Mouse (Mus musculus): ENCODE data around the gene Trim71. TPM values are rescaled to one million over a fixed set of nuclear protein-coding genes. Genes with fewer than 3 reads are reported as not detected.

Gene Trim71
- total and polyA plus RNA-seq, 3 experiments, result not detected

- TF ChIP-seq MXI1 (IDR thresholded peaks at IDR 0.05; ENCODE audit: low read depth, low read length), result no peak
- TF ChIP-seq SIN3A (IDR thresholded peaks at IDR 0.05; ENCODE audit: low read length), result no peak
- no peak for TF ChIP-seq CTCF (IDR thresholded peaks at IDR 0.05 in 2 of 3, conservative IDR thresholded peaks at IDR 0.05 in 1 of 3; ENCODE audit: control insufficient read depth in 1 of 3, insufficient read depth in 1 of 3, low read depth in 2 of 3, low read length in 3 of 3, poor library complexity in 1 of 3, severe bottlenecking in 1 of 3)
- TF ChIP-seq ZC3H11A (IDR thresholded peaks at IDR 0.05; ENCODE audit: low read depth, low read length), result no peak
- TF ChIP-seq E2F4 (IDR thresholded peaks at IDR 0.05; ENCODE audit: borderline replicate concordance, low read depth, low read length), result no peak
- TF ChIP-seq ZNF384 (IDR thresholded peaks at IDR 0.05; ENCODE audit: low read depth, low read length), result no peak
- no peak for TF ChIP-seq NRF1 (IDR thresholded peaks at IDR 0.05; ENCODE audit: insufficient read depth, low read depth, low read length, poor library complexity, severe bottlenecking)
- TF ChIP-seq EP300 (IDR thresholded peaks at IDR 0.05; ENCODE audit: low read depth in 1 of 2, low read length in 2 of 2), result no peak
- no peak for TF ChIP-seq POLR2AphosphoS5 (IDR thresholded peaks at IDR 0.05; ENCODE audit: borderline replicate concordance, low read depth, low read length)
- no peak for TF ChIP-seq MAFK (IDR thresholded peaks at IDR 0.05; ENCODE audit: borderline replicate concordance, low read depth, low read length)
- TF ChIP-seq MAZ (IDR thresholded peaks at IDR 0.05; ENCODE audit: low read depth, low read length), result no peak
- TF ChIP-seq TBP (IDR thresholded peaks at IDR 0.05; ENCODE audit: low read depth, low read length), result no peak
- TF ChIP-seq ZKSCAN1 (IDR thresholded peaks at IDR 0.05; ENCODE audit: low read depth, low read length), result no peak
- no peak for TF ChIP-seq MYB (IDR thresholded peaks at IDR 0.05; ENCODE audit: low read depth, low read length)
- no peak for TF ChIP-seq HCFC1 (IDR thresholded peaks at IDR 0.05; ENCODE audit: low read depth, low read length)
- TF ChIP-seq RAD21 (IDR thresholded peaks at IDR 0.05; ENCODE audit: low read depth, low read length), result no peak
- TF ChIP-seq GATA1 (IDR thresholded peaks at IDR 0.05; ENCODE audit: low read depth, low read length), result no peak
- TF ChIP-seq ZMIZ1 (IDR thresholded peaks at IDR 0.05; ENCODE audit: low read depth, low read length), result no peak
- H3K4me3 ChIP-seq (ENCODE audit: control insufficient read depth in 1 of 2, insufficient read depth in 1 of 2, low read depth in 2 of 2, low read length in 2 of 2), result no peak overlapping the region
- H3K4me1 ChIP-seq (ENCODE audit: control insufficient read depth in 1 of 2, insufficient read depth in 2 of 2, low read length in 2 of 2), result no peaks in the 10 kb centered on the region
- H3K36me3 ChIP-seq (ENCODE audit: control insufficient read depth in 1 of 2, insufficient read depth in 2 of 2, low read length in 2 of 2), result no peaks in the 10 kb centered on the region; a peak in 1 of 4 replicates
- H3K27me3 ChIP-seq (ENCODE audit: control insufficient read depth in 1 of 2, insufficient read depth in 2 of 2, low read length in 2 of 2), result no peaks in the 10 kb centered on the region
- H3K9me3 ChIP-seq (replicated peaks; ENCODE audit: insufficient read depth, low read length), result no peaks in the 10 kb centered on the region
- no peaks in the 10 kb centered on the region for H3K79me2 ChIP-seq (ENCODE audit: control insufficient read depth, insufficient read depth, low read length, poor library complexity)
- DNase-seq (ENCODE audit: low read depth, low spot score), result no peak
- H3K27ac ChIP-seq (ENCODE audit: control insufficient read depth, low read depth, low read length), result no peak overlapping the region
- no peak overlapping the region for H3K9ac ChIP-seq (ENCODE audit: control insufficient read depth, low read depth, low read length, poor library complexity, severe bottlenecking)
Observed at GRCm38 (mm10) chr9:114465442-114465841, 98.7 kb downstream of the Trim71 start.

GRCm38 (mm10) chr9:114462569-114462968 is 101.6 kb downstream of the Trim71 start:
- Histone ChIP-seq H3K4me1 (ENCODE audit: control insufficient read depth in 1 of 2, insufficient read depth in 2 of 2, low read length in 2 of 2) (no peaks in the 10 kb centered on the region), H3K4me3 (ENCODE audit: control insufficient read depth in 1 of 2, insufficient read depth in 1 of 2, low read depth in 2 of 2, low read length in 2 of 2) (no peak overlapping the region), H3K79me2 (ENCODE audit: control insufficient read depth, insufficient read depth, low read length, poor library complexity) (no peaks in the 10 kb centered on the region), H3K36me3 (ENCODE audit: control insufficient read depth in 1 of 2, insufficient read depth in 2 of 2, low read length in 2 of 2) (no peaks in the 10 kb centered on the region; a peak in 1 of 4 replicates), H3K27ac (ENCODE audit: control insufficient read depth, low read depth, low read length) (no peak overlapping the region), H3K9ac (ENCODE audit: control insufficient read depth, low read depth, low read length, poor library complexity, severe bottlenecking) (no peak overlapping the region), H3K27me3 (ENCODE audit: control insufficient read depth in 1 of 2, insufficient read depth in 2 of 2, low read length in 2 of 2) (no peaks in the 10 kb centered on the region), H3K9me3 (replicated peaks; ENCODE audit: insufficient read depth, low read length) (no peaks in the 10 kb centered on the region)
- DNase-seq (ENCODE audit: low read depth, low spot score), result no peak
- TF ChIP-seq TCF12 (IDR thresholded peaks at IDR 0.05; ENCODE audit: low read depth, low read length) (no peak), ELF1 (IDR thresholded peaks at IDR 0.05; ENCODE audit: low read depth, low read length) (no peak), E2F4 (IDR thresholded peaks at IDR 0.05; ENCODE audit: borderline replicate concordance, low read depth, low read length) (no peak), TAL1 (IDR thresholded peaks at IDR 0.05; ENCODE audit: low read length) (no peak), MYC (IDR thresholded peaks at IDR 0.05; ENCODE audit: low read depth, low read length) (no peak), POLR2AphosphoS2 (IDR thresholded peaks at IDR 0.05; ENCODE audit: low read length) (no peak), MXI1 (IDR thresholded peaks at IDR 0.05; ENCODE audit: low read depth, low read length) (no peak), MAX (IDR thresholded peaks at IDR 0.05; ENCODE audit: low read length) (no peak)

Measured in MEL (cell line).